Mouse (Mus musculus): ENCODE measurements at regions not wholly inside any gene's neighbourhood (a gene's known extent, or its start where the extent isn't known, plus 50 kb on each side); places are given as distances from the start of the nearest gene placed in this dataset.

GRCm38 (mm10) chr5:16424745-16425144 is 128.6 kb upstream of the Hgf start:
- no peak overlapping the region for H3K4me2 ChIP-seq (ENCODE audit: low read depth, low read length)
- no peak overlapping the region for H3K9ac ChIP-seq (replicated peaks; ENCODE audit: low read depth, low read length)
- WGBS, result 80% methylated on average over 4 of the region's 4 CpGs
- no peaks in the 10 kb centered on the region for H3K36me3 ChIP-seq (replicated peaks; ENCODE audit: control insufficient read depth, insufficient read depth, low read length)
- H3K4me1 ChIP-seq (ENCODE audit: control insufficient read depth, insufficient read depth), result no peaks in the 10 kb centered on the region
- H3K27ac ChIP-seq (ENCODE audit: low read depth), result no peak overlapping the region
- TF ChIP-seq EP300 (IDR thresholded peaks at IDR 0.05; ENCODE audit: low read depth) (no peak), CTCF (IDR thresholded peaks at IDR 0.05; ENCODE audit: low read depth) (no peak)
- no peak for DNase-seq (ENCODE audit: low spot score)
- H3K9me3 ChIP-seq (replicated peaks; ENCODE audit: control insufficient read depth, low read length), result no peaks in the 10 kb centered on the region
- H3K4me3 ChIP-seq (ENCODE audit: low read depth, low read length), result no peak overlapping the region
- no peaks in the 10 kb centered on the region for H3K27me3 ChIP-seq (ENCODE audit: control insufficient read depth, insufficient read depth, low read length)
- no peak for ATAC-seq (ENCODE audit: insufficient read depth, low read depth)

- no peak for ATAC-seq (ENCODE audit: insufficient read depth, low read depth)
- Histone ChIP-seq H3K4me2 (ENCODE audit: low read depth, low read length) (no peak overlapping the region), H3K36me3 (replicated peaks; ENCODE audit: control insufficient read depth, insufficient read depth, low read length) (no peaks in the 10 kb centered on the region), H3K4me1 (ENCODE audit: control insufficient read depth, insufficient read depth) (no peaks in the 10 kb centered on the region), H3K27me3 (ENCODE audit: control insufficient read depth, insufficient read depth, low read length) (no peaks in the 10 kb centered on the region), H3K4me3 (ENCODE audit: low read depth, low read length) (no peak overlapping the region), H3K27ac (ENCODE audit: low read depth) (no peak overlapping the region), H3K9me3 (replicated peaks; ENCODE audit: control insufficient read depth, low read length) (no peaks in the 10 kb centered on the region), H3K9ac (replicated peaks; ENCODE audit: low read depth, low read length) (no peak overlapping the region)
- TF ChIP-seq EP300 (IDR thresholded peaks at IDR 0.05; ENCODE audit: low read depth) (no peak), CTCF (IDR thresholded peaks at IDR 0.05; ENCODE audit: low read depth) (no peak)
- DNase-seq (ENCODE audit: low spot score), result no peak
- 63% methylated on average over 8 of the region's 8 CpGs for WGBS
Measured at GRCm38 (mm10) chr5:16425302-16425701, 128.0 kb upstream of the Hgf start.

GRCm38 (mm10) chr5:16426306-16426705 is 127.0 kb upstream of the Hgf start:
- Histone ChIP-seq H3K4me1 (ENCODE audit: control insufficient read depth, insufficient read depth) (no peaks in the 10 kb centered on the region), H3K4me3 (ENCODE audit: low read depth, low read length) (no peak overlapping the region), H3K9me3 (replicated peaks; ENCODE audit: control insufficient read depth, low read length) (no peaks in the 10 kb centered on the region), H3K4me2 (ENCODE audit: low read depth, low read length) (no peak overlapping the region), H3K36me3 (replicated peaks; ENCODE audit: control insufficient read depth, insufficient read depth, low read length) (no peaks in the 10 kb centered on the region), H3K9ac (replicated peaks; ENCODE audit: low read depth, low read length) (no peak overlapping the region), H3K27ac (ENCODE audit: low read depth) (no peak overlapping the region), H3K27me3 (ENCODE audit: control insufficient read depth, insufficient read depth, low read length) (no peaks in the 10 kb centered on the region)
- TF ChIP-seq EP300 (IDR thresholded peaks at IDR 0.05; ENCODE audit: low read depth), result no peak
- no peak for TF ChIP-seq CTCF (IDR thresholded peaks at IDR 0.05; ENCODE audit: low read depth)
- no peak for DNase-seq (ENCODE audit: low spot score)
- 55% methylated on average over 2 of the region's 2 CpGs for WGBS
- ATAC-seq (ENCODE audit: insufficient read depth, low read depth), result no peak

- Histone ChIP-seq H3K9me3 (replicated peaks; ENCODE audit: control insufficient read depth, low read length) (no peaks in the 10 kb centered on the region), H3K36me3 (replicated peaks; ENCODE audit: control insufficient read depth, insufficient read depth, low read length) (no peaks in the 10 kb centered on the region), H3K27ac (ENCODE audit: low read depth) (no peak overlapping the region), H3K27me3 (ENCODE audit: control insufficient read depth, insufficient read depth, low read length) (no peaks in the 10 kb centered on the region), H3K4me1 (ENCODE audit: control insufficient read depth, insufficient read depth) (no peaks in the 10 kb centered on the region), H3K9ac (replicated peaks; ENCODE audit: low read depth, low read length) (no peak overlapping the region), H3K4me3 (ENCODE audit: low read depth, low read length) (no peak overlapping the region), H3K4me2 (ENCODE audit: low read depth, low read length) (no peak overlapping the region)
- TF ChIP-seq CTCF (IDR thresholded peaks at IDR 0.05; ENCODE audit: low read depth), result no peak
- 76% methylated on average over 3 of the region's 3 CpGs for WGBS
- no peak for ATAC-seq (ENCODE audit: insufficient read depth, low read depth)
- no peak for DNase-seq (ENCODE audit: low spot score)
Measured at GRCm38 (mm10) chr5:16434586-16434985, 118.7 kb upstream of the Hgf start.

- H3K9ac ChIP-seq (replicated peaks; ENCODE audit: low read depth, low read length), result no peak overlapping the region
- 81% methylated on average over 1 of the region's 1 CpGs for WGBS
- ATAC-seq (ENCODE audit: insufficient read depth, low read depth) (no peak), DNase-seq (ENCODE audit: low spot score) (no peak)
- no peaks in the 10 kb centered on the region for H3K4me1 ChIP-seq (ENCODE audit: control insufficient read depth, insufficient read depth)
- no peak for TF ChIP-seq CTCF (IDR thresholded peaks at IDR 0.05; ENCODE audit: low read depth)
- H3K9me3 ChIP-seq (replicated peaks; ENCODE audit: control insufficient read depth, low read length), result no peaks in the 10 kb centered on the region
- H3K4me2 ChIP-seq (ENCODE audit: low read depth, low read length), result no peak overlapping the region
- H3K27ac ChIP-seq (ENCODE audit: low read depth), result no peak overlapping the region
- H3K36me3 ChIP-seq (replicated peaks; ENCODE audit: control insufficient read depth, insufficient read depth, low read length), result no peaks in the 10 kb centered on the region
- no peaks in the 10 kb centered on the region for H3K27me3 ChIP-seq (ENCODE audit: control insufficient read depth, insufficient read depth, low read length)
- H3K4me3 ChIP-seq (ENCODE audit: low read depth, low read length), result no peak overlapping the region
Measured at GRCm38 (mm10) chr5:16445056-16445455, 108.2 kb upstream of the Hgf start.

GRCm38 (mm10) chr5:16446977-16447376 is 106.3 kb upstream of the Hgf start:
- WGBS, result 18% methylated on average over 1 of the region's 1 CpGs
- no peak overlapping the region for H3K4me3 ChIP-seq (ENCODE audit: low read depth, low read length)

More at GRCm38 (mm10) chr5:16446977-16447376, 106.3 kb upstream of the Hgf start:
- H3K27me3 ChIP-seq (ENCODE audit: control insufficient read depth, insufficient read depth, low read length), result no peaks in the 10 kb centered on the region
- no peaks in the 10 kb centered on the region for H3K9me3 ChIP-seq (replicated peaks; ENCODE audit: control insufficient read depth, low read length)
- DNase-seq (ENCODE audit: low spot score), result no peak
- ATAC-seq (ENCODE audit: insufficient read depth, low read depth), result no peak
- H3K36me3 ChIP-seq (replicated peaks; ENCODE audit: control insufficient read depth, insufficient read depth, low read length), result no peaks in the 10 kb centered on the region
- H3K4me2 ChIP-seq (ENCODE audit: low read depth, low read length), result no peak overlapping the region
- TF ChIP-seq EP300 (IDR thresholded peaks at IDR 0.05; ENCODE audit: low read depth) (no peak), CTCF (IDR thresholded peaks at IDR 0.05; ENCODE audit: low read depth) (no peak)
- H3K4me1 ChIP-seq (ENCODE audit: control insufficient read depth, insufficient read depth), result no peaks in the 10 kb centered on the region
- H3K9ac ChIP-seq (replicated peaks; ENCODE audit: low read depth, low read length), result no peak overlapping the region
- H3K27ac ChIP-seq (ENCODE audit: low read depth), result no peak overlapping the region

Data from heart, postnatal 0 days (tissue).